Mouse (Mus musculus): ENCODE measurements at regions not wholly inside any gene's neighbourhood (a gene's known extent, or its start where the extent isn't known, plus 50 kb on each side); places are given as distances from the start of the nearest gene placed in this dataset.

DNA sequence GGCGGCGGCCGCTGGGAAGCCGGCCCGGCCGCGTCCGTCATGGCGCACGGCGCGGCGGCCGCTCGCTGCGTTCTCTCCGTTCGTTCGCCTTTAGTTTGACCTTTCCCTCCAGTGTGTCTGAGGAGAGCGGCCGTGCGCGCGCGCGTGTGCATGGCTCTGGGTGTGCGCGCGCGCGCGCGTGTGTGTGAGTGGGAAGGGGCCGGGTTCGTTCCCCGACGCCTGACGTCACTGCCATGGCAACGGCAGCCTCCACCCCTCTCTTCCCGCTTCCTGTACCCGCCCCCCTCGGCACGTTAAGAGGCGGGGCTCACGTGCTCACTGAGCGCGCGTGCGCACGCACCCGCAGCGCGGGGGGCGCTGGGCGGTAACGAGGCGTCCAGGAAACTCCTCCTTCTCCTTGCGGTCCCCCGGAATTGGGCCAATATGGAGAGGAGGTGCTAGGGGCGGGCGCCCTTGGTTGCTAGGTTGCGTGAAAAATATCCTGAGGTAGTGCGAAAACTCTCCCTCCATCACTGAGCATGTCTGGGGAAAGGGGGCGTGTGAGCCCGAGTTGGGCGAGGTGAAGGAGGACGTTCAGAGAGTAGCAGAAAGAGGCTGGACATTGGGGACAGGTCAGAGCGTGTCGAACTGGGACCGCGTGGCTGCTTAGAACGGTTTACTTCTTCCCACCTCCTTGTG, 1862.5 kb upstream of the Lrrc6 start:
- DNase-seq (ENCODE audit: low read depth) = peak; percentile 100

- peak; percentile 60 for DNase-seq (ENCODE audit: low read depth)
Observed at GRCm38 (mm10) chr15:68362081-68363057, 1861.7 kb upstream of the Lrrc6 start.

GRCm38 (mm10) chr15:68360956-68361908, 1860.5 kb upstream of the Lrrc6 start:
- peak; percentile 18 for DNase-seq (ENCODE audit: low read depth)

DNA sequence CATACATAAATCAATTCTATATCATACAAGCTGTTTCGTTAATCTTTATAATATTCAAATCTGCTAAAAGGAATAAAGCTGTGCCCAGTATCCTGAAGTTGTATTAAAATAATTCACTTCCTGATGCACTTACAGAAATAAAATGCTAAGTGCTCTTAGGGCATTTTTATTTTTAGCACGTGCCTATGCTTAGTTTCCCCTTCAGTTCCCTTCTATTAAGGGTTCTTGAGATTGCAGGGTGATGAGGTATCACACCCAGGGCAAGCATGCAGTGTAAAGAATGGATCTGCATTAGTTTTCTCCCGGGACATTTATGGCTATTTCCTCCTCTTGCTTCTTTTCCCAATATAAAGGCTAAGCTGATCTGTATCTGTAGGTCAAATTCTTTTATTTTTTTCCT, 1858.8 kb upstream of the Lrrc6 start:
- DNase-seq (ENCODE audit: low read depth) = no peak

DNA sequence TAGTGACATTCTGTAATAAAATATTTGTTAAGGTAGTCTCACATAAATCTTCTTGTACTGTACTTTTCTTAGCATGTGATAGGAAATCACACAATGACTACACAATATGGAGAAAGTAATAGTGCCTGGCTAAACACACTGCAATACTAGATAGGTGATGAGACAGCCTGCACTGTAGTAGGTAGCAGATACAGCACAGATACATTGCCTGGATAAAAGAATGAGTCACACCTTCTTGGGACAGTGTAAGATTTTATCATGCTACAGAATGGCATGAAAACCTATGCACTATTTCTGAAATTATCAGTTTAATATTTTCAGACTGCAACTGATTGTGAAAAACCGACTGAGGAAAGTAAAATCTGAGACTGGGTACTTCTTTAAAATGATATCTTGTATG, 1855.2 kb upstream of the Lrrc6 start:
- DNase-seq (ENCODE audit: low read depth) = no peak

- no peak for DNase-seq (ENCODE audit: low read depth)
Observed at GRCm38 (mm10) chr15:68344652-68345051, 1843.9 kb upstream of the Lrrc6 start.

DNA sequence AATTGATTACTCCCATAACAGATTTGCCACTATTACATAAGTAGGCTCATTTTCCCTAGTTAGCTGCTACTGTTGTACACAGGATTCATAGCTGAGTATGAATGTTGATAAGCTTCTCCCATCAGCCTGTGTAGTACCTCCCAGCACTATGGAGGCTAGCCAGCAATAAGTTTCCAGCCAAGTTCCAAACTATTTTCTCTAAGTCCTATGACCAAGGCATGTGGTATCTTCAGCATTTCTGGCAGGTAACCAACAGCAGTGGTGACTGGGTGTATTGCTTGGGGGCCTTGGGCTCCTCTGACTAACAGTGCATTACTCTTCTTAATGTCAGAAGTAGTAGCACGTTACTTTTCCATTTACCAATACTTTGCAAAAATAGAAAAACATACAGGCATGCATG, 1841.8 kb upstream of the Lrrc6 start:
- DNase-seq (ENCODE audit: low read depth) = peak; percentile 94

GRCm38 (mm10) chr15:68341056-68341455, 1840.3 kb upstream of the Lrrc6 start:
- no peak for DNase-seq (ENCODE audit: low read depth)

DNA sequence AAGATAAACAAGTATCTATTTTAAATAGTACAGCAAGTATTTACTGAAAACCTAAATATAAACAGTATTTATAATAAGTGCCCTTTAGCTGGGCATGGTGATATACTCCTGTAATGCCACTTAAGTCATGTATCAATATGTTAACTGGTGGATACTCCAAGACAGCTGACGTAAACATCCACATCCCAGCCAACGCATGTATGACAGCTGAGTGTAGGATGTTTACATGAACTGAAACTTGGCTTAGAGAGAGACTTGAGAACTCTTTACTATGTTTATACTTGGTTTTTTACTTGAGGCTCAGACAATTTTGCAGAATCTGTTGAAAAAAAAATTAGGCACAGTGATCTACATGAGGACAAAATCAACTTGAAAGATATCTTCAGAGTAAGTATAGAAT, 1836.6 kb upstream of the Lrrc6 start:
- no peak for DNase-seq (ENCODE audit: low read depth)

- no peak for DNase-seq (ENCODE audit: low read depth)
Observed at GRCm38 (mm10) chr15:68335837-68336236, 1835.1 kb upstream of the Lrrc6 start.

DNA sequence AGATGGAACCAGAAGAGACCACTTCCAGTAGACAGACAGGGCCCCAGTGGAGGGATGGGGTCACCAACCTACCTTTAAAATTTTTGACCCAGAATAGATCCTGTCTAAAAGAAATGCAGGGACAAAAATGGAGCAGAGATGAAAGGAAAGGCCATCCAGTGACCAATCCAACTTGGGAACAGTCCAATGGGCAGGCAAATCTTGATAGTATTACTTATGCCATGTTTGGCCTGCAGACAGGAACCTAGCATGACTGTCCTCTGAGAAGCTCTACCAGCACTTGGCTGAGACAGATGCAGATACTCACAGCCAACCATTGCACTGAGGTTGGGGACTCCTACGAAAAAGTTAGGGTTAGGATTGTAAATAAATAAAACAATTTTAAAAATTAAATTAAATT, 1815.4 kb upstream of the Lrrc6 start:
- DNase-seq (ENCODE audit: low read depth) = no peak
